Mouse (Mus musculus) central nervous system, embryonic 14 days (tissue): ENCODE data around the gene Hmgb2. TPM values are rescaled to one million over a fixed set of nuclear protein-coding genes. Genes with fewer than 3 reads are reported as not detected.

Source experiments
- polyA plus RNA-seq: library from polyadenylated mRNA; depleted of rRNA; stranded (reverse); fragments of >200 nt; gene quantifications from 2 replicates; pipeline ENCODE4 v1.2.3, GENCODE M21; 2012; rRNA removed

Hmgb2 gene
- polyA plus RNA-seq = 122 and 144 TPM in 2 replicates

DNA sequence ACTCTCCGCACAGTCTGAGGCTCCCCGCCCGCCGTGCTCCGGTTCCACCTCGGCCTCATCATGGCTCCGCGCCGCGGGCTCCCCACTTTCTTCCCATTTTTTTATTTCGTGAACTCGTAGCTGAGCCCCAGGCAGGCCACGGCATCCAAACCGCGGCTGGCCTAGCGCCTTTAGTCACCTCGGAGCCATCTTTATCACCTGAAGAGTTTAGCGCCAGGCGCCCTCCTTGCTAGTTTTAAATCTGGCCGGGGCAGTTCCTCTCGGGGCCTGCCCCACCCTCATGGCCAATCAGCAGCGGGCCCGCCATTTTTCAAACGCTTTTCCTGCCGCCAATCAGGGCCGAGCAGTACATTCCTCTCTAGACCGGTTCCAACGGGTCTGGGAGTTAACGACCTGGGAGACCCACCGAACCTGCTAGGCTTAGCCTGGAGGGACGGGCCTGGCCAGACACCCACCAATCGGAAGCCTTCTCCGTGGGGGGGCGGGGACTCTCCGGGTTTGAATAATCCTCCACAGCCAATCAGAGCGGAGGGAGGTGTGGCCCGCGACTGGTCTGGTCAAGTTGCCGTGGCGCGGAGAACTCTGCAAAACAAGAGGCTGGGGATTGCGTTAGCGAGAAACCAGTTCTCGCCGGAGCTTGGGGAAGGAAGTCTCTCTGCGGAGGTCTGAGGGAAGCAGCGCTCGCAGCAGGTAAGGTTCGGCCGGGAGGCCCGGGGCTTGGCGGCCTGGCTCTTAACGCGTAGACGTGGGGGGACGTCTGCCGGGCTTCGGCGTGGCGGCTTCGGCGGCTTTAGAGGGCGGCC is at the start of gene Hmgb2:
Hmgb2 (plus strand) TSS at position 592 of the 803 bp plus-strand sequence.

DNA sequence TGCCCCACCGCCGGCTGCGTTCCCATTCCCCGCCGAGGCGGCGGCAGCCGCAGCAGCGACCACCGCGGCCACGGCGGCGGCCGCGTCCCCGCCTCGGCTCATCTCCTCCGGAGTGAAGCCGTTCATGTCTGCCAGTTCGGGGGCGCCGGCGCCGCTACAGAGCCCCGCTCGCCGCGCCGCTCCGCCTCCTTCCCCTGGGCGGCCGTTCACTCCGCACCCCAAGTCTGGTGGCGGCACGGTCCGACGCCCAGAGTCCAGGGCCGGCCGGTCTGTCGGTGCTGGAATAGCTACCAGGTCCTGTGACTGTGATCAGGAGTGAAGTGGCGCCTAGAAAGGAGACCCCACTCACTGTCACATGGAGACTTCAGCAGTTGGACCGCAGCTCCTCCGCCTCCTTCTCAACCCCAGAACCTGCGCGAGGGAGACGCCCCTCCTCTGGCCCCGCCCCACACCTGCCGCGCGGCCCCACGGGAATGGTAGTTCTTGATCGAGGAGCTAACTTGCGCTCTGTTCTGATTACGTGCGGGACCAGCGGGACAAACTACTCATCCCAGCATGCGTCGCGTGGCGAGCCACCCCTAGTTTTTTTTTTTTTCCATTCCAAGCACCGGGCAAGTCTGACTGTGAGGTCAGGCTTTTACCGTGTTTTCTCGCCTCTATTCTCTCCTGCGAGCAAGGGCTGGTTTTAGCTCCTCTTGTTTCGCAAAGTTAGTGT is 24.1 kb upstream of the Hmgb2 start, which contains the start of gene Sap30:
Sap30 (minus strand) TSS at position 420 of the 715 bp plus-strand sequence.

Other genes with a start within 250 kb of the Hmgb2 start
- 0.06 and 1.3 TPM in 2 replicates for gene Hand2, start 190.9 kb upstream of the Hmgb2 start, polyA plus RNA-seq
- 5.3 and 10.2 TPM in 2 replicates for gene Scrg1, start 56.0 kb upstream of the Hmgb2 start, polyA plus RNA-seq
- 47.7 and 71.7 TPM in 2 replicates for gene Sap30, start 24.0 kb upstream of the Hmgb2 start, polyA plus RNA-seq
- gene Galnt7, start 141.1 kb downstream of the Hmgb2 start, polyA plus RNA-seq = 8.1 and 8.8 TPM in 2 replicates